Mouse (Mus musculus): ENCODE results near the gene Dnah10.

- TF ChIP-seq FLI1 (IDR thresholded peaks at IDR 0.05; ENCODE audit: low read length) (no peak), GATA1 (IDR thresholded peaks at IDR 0.05; ENCODE audit: borderline replicate concordance, low read length) (no peak)
Measured at GRCm38 (mm10) chr5:124761787-124762186, 36.9 kb downstream of the Dnah10 start.
